Mouse (Mus musculus) ES-Bruce4 (cell line): ENCODE measurements around the gene Abcg8.

Experiments used
- CTCF ChIP-seq: IDR thresholded peaks from one replicate; pipeline ENCODE4 v1.8.1; 2011; ENCODE audit warnings: low read depth, low read length
- EP300 ChIP-seq: IDR thresholded peaks from 2 replicates; pipeline ENCODE4 v1.6.1; 2011; ENCODE audit warnings: low read depth, low read length; ENCODE audit not compliant: insufficient read depth
- POLR2A ChIP-seq: IDR thresholded peaks from one replicate; pipeline ENCODE4 v1.8.1; 2011; ENCODE audit warnings: low read length; ENCODE audit not compliant: insufficient read depth

GRCm38 (mm10) chr17:84677595-84677994 is 1.5 kb downstream of the Abcg8 start:
- no peak for TF ChIP-seq CTCF
- no peak for TF ChIP-seq POLR2A
- TF ChIP-seq EP300: no peak
